Mouse (Mus musculus) brain, adult 2 months (tissue): ENCODE measurements at regions not wholly inside any gene's neighbourhood (a gene's known extent, or its start where the extent isn't known, plus 50 kb on each side); places are given as distances from the start of the nearest gene placed in this dataset.

Experiments
- DNase-seq: peaks from one replicate; pipeline ENCODE4 v3.0.0; 2011; ENCODE audit warnings: low read depth, low spot score

- DNase-seq = no peak
Measured at GRCm38 (mm10) chr19:54787171-54787570, 339.9 kb downstream of the Gpam start.

DNA sequence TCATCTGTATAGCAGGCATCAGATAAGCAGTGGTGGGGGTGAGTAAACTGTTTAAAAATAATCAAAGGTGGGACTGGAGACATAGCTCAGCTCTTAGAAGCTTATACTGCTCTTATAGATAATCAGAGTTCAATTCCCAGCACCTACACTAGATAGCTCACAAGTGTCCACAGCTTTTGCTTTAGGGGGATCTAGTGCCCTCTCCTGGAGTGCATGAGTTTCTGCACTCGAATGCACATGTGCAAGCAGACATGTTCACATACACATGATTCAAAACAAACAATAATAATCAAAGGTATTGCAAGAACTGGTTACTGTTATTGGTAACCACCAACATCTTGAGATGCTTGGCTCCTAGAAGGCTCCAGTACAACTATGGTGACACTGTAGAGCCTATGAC, 343.3 kb downstream of the Gpam start:
- DNase-seq = no peak

DNA sequence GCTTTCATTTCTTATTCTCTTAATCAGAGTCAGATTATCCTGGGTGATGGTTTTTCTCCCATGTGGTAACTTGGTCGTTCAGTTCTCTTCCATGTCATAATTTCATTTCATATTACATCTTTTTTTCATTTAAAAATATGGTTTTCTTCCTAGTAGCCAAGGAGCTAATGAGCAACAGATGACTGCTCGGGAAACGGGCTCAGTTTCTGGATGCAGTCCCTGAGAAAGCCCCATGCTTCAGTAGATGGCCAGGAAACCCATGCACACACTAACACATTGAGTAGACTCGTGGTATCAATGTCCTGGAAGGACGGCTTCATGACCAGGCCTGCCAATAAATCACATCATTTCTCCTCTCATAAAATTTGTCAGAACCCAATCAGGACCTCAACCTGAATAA, 369.3 kb downstream of the Gpam start:
- no peak for DNase-seq

GRCm38 (mm10) chr19:54756681-54757257, 370.3 kb downstream of the Gpam start:
- DNase-seq = peak; percentile 82

- DNase-seq = no peak
Measured at GRCm38 (mm10) chr19:54755451-54755850, 371.6 kb downstream of the Gpam start.

DNA sequence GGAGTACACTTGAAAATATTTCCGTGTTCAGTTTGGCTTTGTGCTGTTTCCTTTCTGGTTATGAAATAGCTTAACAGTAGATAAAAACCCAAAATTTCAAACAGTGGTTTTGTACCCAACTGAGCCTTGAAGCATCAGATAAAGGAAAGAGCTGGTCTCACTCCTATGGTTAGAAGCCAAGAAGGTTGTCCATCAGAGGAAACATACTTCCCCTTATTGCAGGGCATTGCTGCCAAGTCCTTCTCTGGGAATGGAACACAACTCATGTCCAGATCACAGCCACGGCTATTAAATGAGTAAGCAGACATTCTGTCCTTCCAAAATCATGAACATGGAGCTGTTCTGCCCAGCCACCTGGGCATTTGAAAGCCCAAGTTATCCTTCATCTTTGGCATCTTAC, 393.1 kb downstream of the Gpam start:
- DNase-seq = peak; percentile 12

GRCm38 (mm10) chr19:54731749-54732148, 395.3 kb downstream of the Gpam start:
- no peak for DNase-seq

DNA sequence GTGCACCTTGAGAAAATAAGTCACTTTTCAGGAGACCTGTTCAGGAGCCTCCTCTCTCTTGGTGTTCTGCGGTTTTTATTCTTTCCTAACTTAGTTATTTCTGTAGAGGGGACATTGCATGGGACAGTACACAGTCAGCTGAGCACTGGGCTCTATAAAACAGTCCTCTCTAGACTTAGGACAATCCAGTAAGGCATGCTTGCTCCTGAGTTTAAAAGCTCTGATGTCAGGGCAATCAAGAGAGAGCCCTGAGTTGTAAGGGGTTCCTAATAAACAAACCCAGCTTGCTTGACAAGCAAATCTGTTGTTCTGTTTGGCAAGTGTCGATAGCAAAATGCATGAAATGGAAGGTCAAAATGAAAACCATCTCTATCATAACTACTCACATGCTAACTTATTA, 395.7 kb downstream of the Gpam start:
- no peak for DNase-seq

GRCm38 (mm10) chr19:54730801-54731200, 396.2 kb downstream of the Gpam start:
- no peak for DNase-seq

GRCm38 (mm10) chr19:54730296-54730695, 396.7 kb downstream of the Gpam start:
- no peak for DNase-seq

GRCm38 (mm10) chr19:54722091-54722490, 404.9 kb downstream of the Gpam start:
- no peak for DNase-seq

GRCm38 (mm10) chr19:54697411-54697810, 429.6 kb downstream of the Gpam start:
- DNase-seq = no peak

DNA sequence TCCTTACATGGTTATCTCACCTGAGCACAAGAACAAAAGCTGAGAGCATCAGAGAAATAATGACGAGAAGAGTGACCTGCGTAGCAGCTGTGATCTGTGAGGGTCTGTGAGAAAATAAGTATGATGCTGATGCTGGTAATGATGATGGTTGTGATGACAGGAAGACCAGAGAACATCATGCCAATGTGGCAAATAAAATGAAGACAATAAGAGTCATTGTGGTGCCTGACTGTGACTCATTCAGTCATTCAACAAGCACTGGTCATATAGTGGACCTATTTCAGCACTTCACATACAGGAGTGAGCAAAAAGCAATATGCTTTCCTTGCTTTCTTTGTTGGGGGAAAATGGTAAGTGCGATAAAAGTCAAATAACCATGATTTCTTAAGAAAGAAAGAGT, 433.3 kb downstream of the Gpam start:
- DNase-seq = no peak

DNA sequence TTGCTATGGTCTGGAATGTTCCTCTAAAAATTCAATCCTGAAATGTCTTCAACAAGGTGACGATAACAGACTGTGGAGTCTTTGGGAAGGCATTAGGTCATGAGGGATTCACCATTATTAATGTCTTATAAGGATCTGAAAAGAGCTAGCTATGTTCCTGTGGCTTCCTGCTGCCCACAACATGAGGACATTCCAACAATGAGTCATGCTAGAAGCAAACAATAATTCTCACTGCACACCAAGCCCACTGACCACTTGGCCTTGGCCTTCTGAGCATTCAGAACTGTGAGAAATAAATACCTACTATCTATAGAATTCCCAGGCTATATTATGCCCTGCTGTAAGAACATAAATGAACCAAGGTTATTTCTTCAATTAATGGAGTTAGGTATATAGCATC, 433.9 kb downstream of the Gpam start:
- DNase-seq = no peak

GRCm38 (mm10) chr19:54691861-54692260, 435.2 kb downstream of the Gpam start:
- DNase-seq = no peak

DNA sequence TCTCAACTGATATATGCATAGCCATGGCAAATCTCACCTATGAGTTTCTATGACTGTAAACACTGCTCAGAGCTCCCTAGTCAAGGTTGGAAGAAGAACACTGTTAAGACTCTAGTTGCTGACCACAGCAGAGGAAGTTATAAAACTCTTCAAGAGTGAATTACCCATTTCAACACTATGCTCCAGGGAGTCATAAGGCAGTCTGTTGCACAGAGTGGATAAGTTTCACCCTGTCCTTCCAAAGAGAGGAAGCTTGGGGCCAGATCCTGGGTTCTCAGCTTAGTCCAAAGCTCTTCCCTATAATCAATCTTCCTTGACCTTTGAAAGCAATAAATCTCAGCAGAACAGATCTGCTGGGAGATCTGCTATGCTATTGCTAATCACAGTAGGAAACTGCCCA, 438.4 kb downstream of the Gpam start:
- DNase-seq = no peak

- no peak for DNase-seq
Measured at GRCm38 (mm10) chr19:54685147-54685546, 441.9 kb downstream of the Gpam start.
